Mouse (Mus musculus): ENCODE measurements around the gene Tmem206.

Gene Tmem206

DNA sequence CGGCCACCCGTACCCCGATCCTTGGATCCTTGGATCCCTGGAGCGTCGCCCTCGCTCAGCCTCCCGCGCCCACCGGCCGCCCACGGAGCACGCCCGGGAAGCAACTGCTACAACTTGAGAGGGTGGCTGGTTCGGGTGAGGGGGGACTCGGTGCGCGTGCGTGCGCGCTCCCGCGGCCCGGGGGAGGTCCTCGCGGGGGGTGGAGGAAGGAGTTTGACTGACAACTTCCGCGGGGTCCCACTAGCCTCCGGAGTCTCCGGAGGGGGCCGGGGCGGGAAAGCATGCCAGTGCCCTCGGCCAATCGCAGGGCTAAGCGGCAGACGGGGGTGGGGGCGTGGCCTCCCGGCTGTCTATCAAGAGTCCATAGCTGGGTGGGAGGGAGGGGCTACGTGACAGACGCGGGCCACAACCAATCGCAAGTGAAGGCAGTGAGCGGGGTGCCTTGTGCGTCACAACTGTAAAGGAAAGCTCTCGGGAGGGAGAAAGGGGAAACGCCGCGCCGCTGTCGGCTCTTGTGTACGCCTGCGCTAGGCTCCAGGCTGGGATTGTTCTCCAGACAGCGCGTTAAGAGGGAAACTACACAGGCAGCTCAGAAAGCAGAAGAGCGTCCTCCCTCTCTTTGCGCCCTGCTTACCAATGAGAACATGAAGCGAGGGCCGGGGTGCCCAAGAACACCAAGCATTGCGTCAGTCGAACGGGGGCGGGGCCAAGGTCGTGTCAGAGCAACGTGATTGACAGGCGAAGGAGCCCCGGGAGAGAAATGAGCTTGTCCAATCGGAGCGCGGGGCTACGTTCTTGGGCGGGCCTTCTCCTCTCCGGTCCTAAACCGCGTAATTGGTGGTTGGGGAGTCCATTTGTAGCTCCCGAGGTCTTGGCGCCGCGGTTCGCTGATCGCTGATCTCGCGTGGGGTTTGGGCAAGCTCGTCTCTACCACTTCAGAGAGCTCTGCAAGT is 71.5 kb downstream of the Tmem206 start:
- peak; percentile 100 for DNase-seq (ENCODE audit: low spot score in 2 of 2)
